Mouse (Mus musculus): ENCODE results near the gene Mindy2. TPM values are rescaled to one million over a fixed set of nuclear protein-coding genes. Genes with fewer than 3 reads are reported as not detected.
"Not testable (repeated sequence)": the region's sequence is repeated elsewhere in the genome, so short reads cannot be mapped to it uniquely, and the experiment has no call there.

The Mindy2 gene
- total RNA-seq, 2 experiments from 2014 or later, result 17.5 to 21.2 TPM

DNA sequence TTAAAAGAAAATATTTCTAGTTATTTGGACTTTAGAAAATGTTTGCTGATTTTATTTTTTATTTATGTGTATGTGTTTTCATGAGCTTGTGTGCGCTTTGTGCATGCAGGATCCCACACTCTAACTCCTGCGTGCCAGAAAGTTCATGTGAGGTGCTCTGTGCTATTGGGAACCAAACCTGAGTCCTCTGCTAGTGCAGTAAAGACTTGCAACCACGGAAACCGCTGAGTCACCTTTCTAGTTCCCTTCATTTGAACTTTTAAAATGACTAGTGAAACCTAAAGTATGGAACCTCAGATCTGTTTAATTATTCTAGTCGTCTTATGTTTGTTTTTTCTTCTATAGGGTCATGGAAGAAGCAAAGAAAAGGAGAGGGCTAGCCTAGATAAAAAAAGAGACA, 76.0 kb downstream of the Mindy2 start:
- DNase-seq, result no peak

GRCm38 (mm10) chr9:70578123-70578522, 78.9 kb downstream of the Mindy2 start:
- DNase-seq, result no peak

DNA sequence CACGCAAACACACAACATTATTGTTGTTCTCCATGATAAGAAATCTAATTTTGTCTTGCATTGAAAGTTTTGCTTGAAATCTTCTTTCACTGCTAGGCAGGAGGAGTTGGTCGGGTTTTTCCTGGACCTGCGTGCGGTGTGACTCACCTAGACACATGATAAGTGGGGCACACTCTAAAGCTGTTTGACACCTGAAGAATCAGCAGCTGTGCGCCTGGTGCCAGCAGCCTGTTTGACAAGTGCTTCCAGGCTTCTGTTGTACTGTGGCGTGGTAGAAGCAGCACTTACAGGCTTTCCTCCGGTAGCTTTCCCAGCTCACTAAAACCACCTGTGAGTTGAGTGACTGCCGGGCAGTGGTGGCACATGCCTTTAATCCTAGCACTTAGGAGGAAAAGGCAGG, 86.6 kb downstream of the Mindy2 start:
- DNase-seq, result no peak

DNA sequence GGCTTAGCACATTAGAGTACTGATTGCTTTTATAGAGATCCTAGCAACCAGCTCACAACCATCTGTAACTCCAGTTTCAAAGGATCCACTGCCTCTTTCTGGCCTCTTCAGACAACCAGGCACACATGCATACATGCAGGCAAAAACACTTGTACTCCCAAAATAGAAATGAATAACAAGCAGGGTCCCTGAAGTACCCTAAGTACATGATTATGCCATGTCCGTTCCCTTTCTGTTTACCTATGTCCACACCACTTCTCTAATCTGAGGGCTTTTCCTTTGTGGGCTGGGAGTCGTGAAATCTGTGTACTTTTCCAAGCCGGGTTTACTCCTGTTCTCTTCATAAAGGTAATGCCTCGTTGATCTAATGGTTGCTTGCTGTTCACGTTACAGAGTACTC, 89.3 kb downstream of the Mindy2 start:
- no peak for DNase-seq

- no peak for DNase-seq
These were observed 94.1 kb downstream of the Mindy2 start for GRCm38 (mm10) chr9:70562825-70563224.

GRCm38 (mm10) chr9:70556796-70557195, 100.2 kb downstream of the Mindy2 start:
- DNase-seq, result no peak

- no peak for DNase-seq
These were observed 101.5 kb downstream of the Mindy2 start for GRCm38 (mm10) chr9:70555431-70555830.

DNA sequence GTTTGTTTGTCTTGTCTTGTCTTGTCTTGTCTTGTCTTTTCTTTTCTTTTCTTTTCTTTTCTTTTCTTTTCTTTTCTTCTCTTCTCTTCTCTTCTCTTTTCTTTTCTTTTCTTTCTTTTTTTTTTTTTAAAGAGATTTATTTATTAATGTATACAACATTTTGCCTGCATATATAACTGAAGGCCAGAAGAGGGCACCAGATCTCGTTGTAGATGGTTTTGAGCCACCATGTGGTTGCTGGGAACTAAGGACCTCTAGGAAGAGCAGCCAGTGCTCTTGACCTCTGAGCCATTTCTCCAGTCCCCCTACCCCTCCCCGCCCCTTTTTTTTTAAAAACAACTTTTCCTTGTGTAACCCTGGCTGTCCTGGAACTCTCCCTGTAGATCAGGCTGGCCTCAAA, 104.7 kb downstream of the Mindy2 start:
- not testable (repeated sequence) for DNase-seq

GRCm38 (mm10) chr9:70551524-70551923, 105.5 kb downstream of the Mindy2 start:
- DNase-seq, result no peak

Other genes with a start within 250 kb of the Mindy2 start
- 10 to 100 TPM; 23.9 to 26.1 TPM for gene Ccnb2, start 235.6 kb downstream of the Mindy2 start, total RNA-seq (2021)
- 10 to 100 TPM; 31.4 to 36.9 TPM for gene Rnf111, start 153.4 kb downstream of the Mindy2 start, total RNA-seq (2021)
- gene Sltm, start 114.4 kb downstream of the Mindy2 start, total RNA-seq (2021), result 10 to 100 TPM; 27.4 to 36.0 TPM
- 1 to 10 TPM in 1 of 2 experiments, under 1 TPM in 1; 0.60 to 1.1 TPM for gene Gm10642, start 923 bp downstream of the Mindy2 start, total RNA-seq (2021)
- gene Adam10, start 21.8 kb upstream of the Mindy2 start, total RNA-seq (2021), result 10 to 100 TPM; 54.1 to 59.2 TPM

All from adrenal gland, postnatal 10 days (tissue).